Mouse (Mus musculus) small intestine, adult 2 months (tissue): Measurements from ENCODE around the gene Gm10642.

Source experiments
- CTCF ChIP-seq: fragments of 200-500 bp; IDR thresholded peaks from 2 replicates; pipeline ENCODE4 v1.5.1; 2012; ENCODE audit warnings: low read depth, mild to moderate bottlenecking, control low read depth, inconsistent platforms, low read length, moderate library complexity, mixed read lengths; ENCODE audit not compliant: insufficient replicate concordance, insufficient read length; ENCODE audit errors: extremely low read depth
- POLR2A ChIP-seq: fragments of 200-500 bp; IDR thresholded peaks from 2 replicates; pipeline ENCODE4 v1.6.1; 2012; ENCODE audit warnings: low read depth, mild to moderate bottlenecking, control low read depth, inconsistent platforms, low read length, moderate library complexity

DNA sequence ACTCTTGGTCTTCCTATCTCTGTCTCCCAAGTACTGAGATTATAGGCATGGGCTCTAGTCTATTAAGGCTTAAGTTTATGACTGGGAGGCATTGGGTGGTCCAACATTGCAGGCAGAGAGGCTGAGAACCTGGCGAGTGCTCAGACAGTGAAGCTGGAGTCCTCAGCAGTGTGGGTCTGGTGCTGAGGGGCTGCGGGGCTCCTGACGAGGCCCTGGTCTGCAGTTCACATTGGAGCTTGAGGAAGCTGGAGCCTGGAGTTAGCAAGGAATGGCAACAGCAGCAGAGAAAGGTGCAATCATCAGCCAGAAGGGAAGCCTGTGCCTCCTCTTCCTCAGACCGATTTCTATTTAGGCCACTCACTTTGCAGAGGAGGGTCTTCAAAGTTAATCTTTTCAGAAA, 8.8 kb downstream of the Gm10642 start:
- TF ChIP-seq CTCF (no peak), POLR2A (no peak)
